Mouse (Mus musculus) kidney, adult 9 months (tissue): ENCODE measurements around the gene Trmt10a.

Experiments used
- DNase-seq: peaks from one replicate; pipeline ENCODE4 v3.0.0; 2022

Gene Trmt10a

GRCm38 (mm10) chr3:138197973-138198721, 54.9 kb downstream of the Trmt10a start:
- peak; percentile 89 for DNase-seq

GRCm38 (mm10) chr3:138198722-138199068, 55.4 kb downstream of the Trmt10a start:
- DNase-seq: no peak

- no peak for DNase-seq
Measured at GRCm38 (mm10) chr3:138208821-138209220, 65.6 kb downstream of the Trmt10a start.
